Mouse (Mus musculus) left cerebral cortex, adult 18-20 months (tissue): ENCODE data around the gene Synpo2. TPM values are rescaled to one million over a fixed set of nuclear protein-coding genes. Genes with fewer than 3 reads are reported as not detected.

Experiments
- DNase-seq, 2 experiments: peaks; one replicate each; pipeline ENCODE4 v3.0.0; 2021 to 2022; ENCODE audit warnings: low spot score in 2 of 2, mixed read lengths in 1 of 2
- total RNA-seq, 2 experiments: library from RNA; stranded (reverse); gene quantifications; 2 replicates each; pipeline ENCODE4 v1.2.3; 2021

The Synpo2 gene
- total RNA-seq, 2 experiments from 2014 or later, result 3.6 to 4.3 TPM

- no peak for DNase-seq
These were observed 140.8 kb downstream of the Synpo2 start for GRCm38 (mm10) chr3:123095111-123095510.

DNA sequence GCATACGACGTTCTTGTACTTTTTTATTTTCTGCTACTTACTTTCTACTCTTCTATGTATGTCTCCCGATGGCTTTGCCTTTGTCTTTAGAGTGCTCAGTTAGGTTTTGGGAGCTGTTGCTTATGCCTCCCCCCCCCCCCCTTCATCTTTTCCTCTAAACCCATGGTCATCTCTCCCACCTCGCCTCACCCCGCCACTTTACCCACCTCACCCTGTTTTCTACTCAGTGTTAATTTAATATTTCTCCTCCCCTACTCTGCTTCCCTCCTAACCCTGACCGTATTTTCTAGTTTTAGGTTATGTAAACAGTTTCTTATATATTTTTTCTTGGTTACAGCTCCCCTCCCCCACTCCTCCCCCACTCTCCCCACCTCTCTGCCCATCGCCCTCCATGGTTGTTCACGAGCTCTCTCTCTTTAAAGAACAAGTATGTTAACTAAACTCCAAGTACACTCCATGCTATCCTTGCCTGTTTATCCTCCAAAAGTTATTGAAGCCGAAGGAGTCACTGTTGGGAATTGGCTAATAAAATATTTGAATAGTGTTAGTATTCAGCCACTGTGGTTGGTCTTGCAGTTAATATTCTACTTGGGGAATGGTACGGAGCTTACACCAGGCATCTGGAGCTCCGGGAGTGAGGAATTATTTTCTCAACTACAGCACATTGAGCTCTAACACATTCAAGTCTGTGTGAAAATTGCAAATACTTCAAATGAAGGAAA is 142.1 kb downstream of the Synpo2 start:
- no peak for DNase-seq

DNA sequence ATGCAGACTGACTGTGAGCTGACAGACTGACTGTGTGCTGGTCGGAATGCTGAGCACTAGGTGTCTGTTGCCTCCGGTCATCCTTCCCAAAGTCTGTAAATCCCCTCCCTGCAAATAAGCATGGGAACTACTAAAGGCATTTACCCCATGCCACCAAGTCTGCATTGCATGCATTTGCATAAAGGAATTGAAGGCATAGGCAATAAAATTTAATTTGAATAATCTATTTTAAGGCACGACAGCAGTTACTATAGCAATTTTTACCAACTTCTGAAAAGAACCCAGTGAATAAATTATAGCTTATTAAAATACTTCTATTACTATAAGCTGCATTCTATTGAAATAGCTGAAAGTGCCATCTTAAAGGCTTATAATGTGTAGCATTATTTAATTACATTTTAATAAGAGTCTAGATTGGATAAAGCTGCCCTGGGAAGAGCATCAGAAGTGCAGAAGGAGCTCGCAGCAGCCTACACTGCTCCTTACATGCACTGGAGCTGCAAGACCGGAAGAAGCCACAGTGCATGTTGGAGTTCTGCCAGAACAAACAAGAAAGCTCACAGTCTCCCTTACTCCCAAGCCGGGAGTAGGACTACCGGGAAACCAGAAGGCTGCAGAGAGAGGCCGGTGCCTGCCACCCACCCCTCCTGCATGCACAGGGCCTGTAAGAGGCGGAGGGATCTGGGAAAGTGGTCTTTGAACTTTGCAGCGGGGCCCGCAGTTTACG is 142.9 kb downstream of the Synpo2 start:
- DNase-seq, result no peak

DNA sequence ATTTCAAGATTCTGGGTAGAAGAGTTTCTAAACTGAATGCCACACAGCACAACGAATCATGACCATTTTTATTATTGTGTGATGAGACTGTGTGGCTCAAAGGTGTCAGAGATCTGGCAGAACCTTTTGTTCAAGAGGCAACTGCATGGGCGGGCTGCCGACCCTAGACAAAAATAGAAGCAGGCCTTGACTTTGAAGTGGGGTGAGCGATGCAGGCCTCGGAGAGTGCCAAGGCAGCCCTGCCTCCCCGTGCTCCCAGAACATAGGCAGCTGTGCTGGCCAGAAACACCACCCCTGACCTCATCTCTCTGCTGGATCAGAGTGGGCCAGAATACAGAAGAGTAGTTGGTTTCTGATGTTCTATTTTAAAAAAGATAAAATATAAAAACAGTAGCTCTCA is 143.5 kb downstream of the Synpo2 start:
- no peak for DNase-seq

- DNase-seq, result no peak
These were observed 146.5 kb downstream of the Synpo2 start for GRCm38 (mm10) chr3:123089297-123090020.

DNA sequence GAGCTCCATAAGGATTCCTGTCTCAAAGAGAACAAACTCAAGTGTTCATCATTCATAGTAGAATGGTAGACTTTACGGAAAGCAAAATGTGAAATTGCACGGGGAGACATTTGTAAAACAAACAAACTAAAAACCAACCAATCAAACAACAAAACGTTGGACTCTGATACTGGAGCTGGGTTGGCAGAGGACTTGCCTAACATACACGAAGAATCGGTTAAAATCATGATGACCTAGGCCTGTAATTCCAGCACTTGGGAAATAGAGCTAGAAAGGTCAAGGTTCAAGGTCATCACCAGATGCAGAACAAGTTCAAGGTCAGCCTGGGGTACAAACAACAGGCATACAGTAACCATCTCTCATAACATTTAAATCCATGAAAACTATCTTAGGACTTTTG is 147.7 kb downstream of the Synpo2 start:
- DNase-seq, result no peak

DNA sequence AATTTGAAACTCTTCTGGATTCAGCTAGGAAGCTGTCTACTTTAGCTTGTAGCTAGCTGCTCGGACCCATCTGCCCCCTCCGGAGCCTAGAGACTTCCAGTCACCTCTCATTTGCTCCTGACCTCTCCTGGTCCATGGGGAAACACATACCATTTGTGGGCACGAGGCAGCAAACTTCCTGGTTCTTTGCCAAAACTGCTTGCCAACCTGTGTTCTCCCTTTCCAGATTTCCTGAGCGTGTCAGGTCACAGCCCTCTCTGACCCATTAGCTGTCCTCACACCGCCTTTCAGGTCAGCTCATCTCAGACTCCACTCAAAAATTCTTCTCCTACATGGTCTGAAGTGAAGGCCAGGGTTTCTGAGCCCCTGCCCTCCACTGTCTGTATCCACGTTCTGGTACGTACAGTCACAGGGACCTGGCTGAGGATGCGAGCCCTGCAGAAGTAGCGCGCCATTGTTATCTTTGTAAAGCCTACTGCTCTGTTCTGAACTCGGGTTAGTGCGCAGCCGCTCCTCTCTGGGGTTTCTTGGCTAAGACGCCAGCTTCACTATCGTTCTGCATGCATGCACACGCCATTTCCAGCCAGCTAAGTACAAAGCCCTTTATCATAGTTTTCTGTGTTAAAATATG is 150.0 kb downstream of the Synpo2 start:
- no peak for DNase-seq

DNA sequence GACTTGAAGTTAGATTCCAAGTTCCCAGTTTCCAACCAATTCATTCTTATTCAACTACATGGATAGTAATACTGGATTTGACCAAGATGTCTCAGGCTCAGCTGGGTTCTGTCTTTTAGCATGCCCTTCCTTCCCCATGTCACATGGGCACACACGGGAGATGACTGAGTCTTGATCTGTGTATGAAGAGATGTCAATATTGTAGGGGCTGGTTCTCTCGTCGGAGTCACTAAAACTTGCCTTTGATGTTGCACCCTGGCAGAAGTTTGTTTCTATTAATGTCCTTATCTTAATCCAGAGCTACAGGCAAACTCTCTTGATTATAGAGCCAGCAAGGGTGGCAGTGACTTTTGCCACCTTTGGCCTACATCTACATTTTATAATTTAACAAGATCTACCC is 154.3 kb downstream of the Synpo2 start:
- no peak for DNase-seq

GRCm38 (mm10) chr3:123080943-123081342 is 155.0 kb downstream of the Synpo2 start:
- no peak for DNase-seq

- DNase-seq, result no peak
These were observed 155.8 kb downstream of the Synpo2 start for GRCm38 (mm10) chr3:123080017-123080725.

- no peak for DNase-seq
These were observed 160.2 kb downstream of the Synpo2 start for GRCm38 (mm10) chr3:123075759-123076158.

- DNase-seq, result no peak
These were observed 160.9 kb downstream of the Synpo2 start for GRCm38 (mm10) chr3:123075034-123075433.

GRCm38 (mm10) chr3:123073351-123073750 is 162.6 kb downstream of the Synpo2 start:
- DNase-seq, result no peak

DNA sequence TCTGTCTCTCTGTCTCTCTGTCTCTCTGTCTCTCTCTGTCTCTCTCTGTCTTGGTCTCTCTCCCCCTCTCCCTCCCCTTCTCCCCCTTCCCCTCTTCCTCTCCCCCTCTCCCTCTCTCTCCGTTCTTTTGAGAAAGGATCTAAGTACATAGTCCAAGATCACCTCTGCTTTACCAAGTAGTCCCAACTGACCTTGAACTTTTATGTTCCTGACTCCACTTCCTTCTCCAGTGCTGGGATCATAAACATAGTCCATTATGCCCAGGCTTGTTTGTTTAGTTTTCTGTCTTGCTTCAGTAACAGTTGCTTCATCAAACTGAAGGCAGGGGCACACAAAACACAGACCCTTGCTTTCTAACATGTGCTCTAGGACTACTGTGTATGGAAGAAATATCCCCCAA is 163.5 kb downstream of the Synpo2 start:
- DNase-seq, result no peak

- DNase-seq, result no peak
These were observed 165.0 kb downstream of the Synpo2 start for GRCm38 (mm10) chr3:123070996-123071395.

- no peak for DNase-seq
These were observed 169.1 kb downstream of the Synpo2 start for GRCm38 (mm10) chr3:123066836-123067235.

DNA sequence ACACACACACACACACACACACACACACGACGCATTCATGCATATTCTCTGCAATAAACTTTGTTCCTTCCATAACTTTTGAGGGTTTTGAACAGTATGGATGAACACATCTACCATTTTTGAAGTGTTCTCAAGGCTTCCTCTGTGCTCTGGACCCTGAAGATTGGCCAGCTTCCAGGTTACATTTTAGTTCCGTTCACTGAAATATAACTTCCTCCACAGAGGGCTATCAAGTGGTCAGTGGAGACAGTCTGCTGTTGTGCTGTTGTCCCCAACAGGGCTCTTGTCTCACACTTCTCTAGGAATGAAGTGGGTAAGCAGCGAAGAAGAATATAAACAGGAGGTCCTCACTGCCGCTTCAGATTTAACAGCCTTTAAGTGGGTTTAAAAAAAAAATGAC is 170.5 kb downstream of the Synpo2 start:
- DNase-seq, result no peak

DNA sequence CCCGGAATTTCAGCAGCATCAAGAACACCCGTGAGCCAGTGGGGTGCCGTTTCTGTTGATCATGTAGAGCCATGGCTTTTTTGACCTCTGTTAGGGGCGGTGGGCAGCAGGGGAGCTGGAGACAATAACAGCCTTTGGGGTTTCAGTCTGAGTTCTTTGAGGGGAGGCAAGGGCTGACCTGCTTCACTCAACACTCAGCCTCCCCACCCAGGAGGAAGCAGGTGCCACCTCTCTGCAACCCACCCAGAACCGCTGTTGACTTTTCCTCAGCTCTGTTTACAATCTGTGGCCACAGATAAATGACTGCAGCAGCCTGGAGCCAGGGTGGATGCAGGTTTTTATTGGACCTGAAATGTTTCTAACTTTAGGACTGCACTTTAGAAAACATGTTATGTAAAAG is 171.8 kb downstream of the Synpo2 start:
- no peak for DNase-seq

- no peak for DNase-seq
These were observed 174.0 kb downstream of the Synpo2 start for GRCm38 (mm10) chr3:123061931-123062330.

DNA sequence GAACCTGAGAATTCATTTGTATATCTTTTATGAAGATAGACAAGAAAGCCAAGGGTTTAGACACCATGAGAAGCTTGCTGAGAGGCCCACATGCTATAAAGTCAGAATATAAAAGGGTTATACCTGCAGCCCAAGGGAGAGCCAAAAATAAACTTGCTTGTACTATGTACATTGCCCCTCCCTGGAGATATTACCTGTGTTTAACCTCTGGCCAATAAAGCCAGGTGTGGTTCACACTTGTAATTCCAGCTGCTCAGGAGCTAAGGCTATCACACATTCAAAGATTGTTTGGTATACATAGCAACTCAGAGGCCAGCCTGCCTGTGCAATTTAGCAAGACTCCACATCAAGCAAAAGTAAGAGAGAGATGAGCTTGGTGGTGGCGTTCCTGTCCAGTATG is 177.1 kb downstream of the Synpo2 start:
- no peak for DNase-seq

- no peak for DNase-seq
These were observed 181.8 kb downstream of the Synpo2 start for GRCm38 (mm10) chr3:123054178-123054577.
